Mouse (Mus musculus): Measurements from ENCODE around the gene Alox12b. TPM values are rescaled to one million over a fixed set of nuclear protein-coding genes. Genes with fewer than 3 reads are reported as not detected.

Gene Alox12b
- polyA plus RNA-seq, 1 experiment from 2014 or later = 0.53 TPM

GRCm38 (mm10) chr11:69126706-69127095, 30.1 kb upstream of the Alox12b start:
- Histone ChIP-seq H3K27me3 (ENCODE audit: control insufficient read depth, insufficient read depth, low read depth, low read length) (no peaks in the 10 kb centered on the region; the same call in 1 of the 2 replicates), H3K4me1 (ENCODE audit: control insufficient read depth, insufficient read depth, low read length) (peaks cover 8% of the 10 kb centered on the region; the same call in 1 of the 2 replicates), H3K4me3 (ENCODE audit: low read depth, low read length) (peak overlapping the region; percentile 64), H3K36me3 (ENCODE audit: control insufficient read depth, insufficient read depth, low read length) (no peaks in the 10 kb centered on the region), H3K27ac (ENCODE audit: low read length) (no peak overlapping the region), H3K4me2 (ENCODE audit: low read length) (peak overlapping the region; percentile 79), H3K9me3 (replicated peaks; ENCODE audit: control insufficient read depth, low read length, poor library complexity, severe bottlenecking) (no peaks in the 10 kb centered on the region), H3K9ac (ENCODE audit: low read depth, low read length) (peak overlapping the region; percentile 64)
- WGBS = 33% methylated on average over 2 of the region's 2 CpGs
- ATAC-seq = no peak

GRCm38 (mm10) chr11:69128426-69129122, 28.2 kb upstream of the Alox12b start:
- WGBS = 77% methylated on average over 8 of the region's 8 CpGs

GRCm38 (mm10) chr11:69133566-69133922, 23.2 kb upstream of the Alox12b start:
- peak; percentile 57; the same call in 1 of the 2 replicates for ATAC-seq
- H3K27me3 ChIP-seq (ENCODE audit: control insufficient read depth, insufficient read depth, low read depth, low read length) = no peaks in the 10 kb centered on the region; the same call in 1 of the 2 replicates
- no peaks in the 10 kb centered on the region for H3K9me3 ChIP-seq (replicated peaks; ENCODE audit: control insufficient read depth, low read length, poor library complexity, severe bottlenecking)
- H3K4me1 ChIP-seq (ENCODE audit: control insufficient read depth, insufficient read depth, low read length) = peaks cover 5% of the 10 kb centered on the region; the same call in 1 of the 2 replicates
- no peaks in the 10 kb centered on the region for H3K36me3 ChIP-seq (ENCODE audit: control insufficient read depth, insufficient read depth, low read length)
- H3K4me2 ChIP-seq (ENCODE audit: low read length) = peak overlapping the region; percentile 77
- peak overlapping the region; percentile 68; the same call in 1 of the 2 replicates for H3K9ac ChIP-seq (ENCODE audit: low read depth, low read length)
- WGBS = 16% methylated on average over 5 of the region's 5 CpGs
- H3K27ac ChIP-seq (ENCODE audit: low read length) = no peak overlapping the region
- peak overlapping the region; percentile 45 for H3K4me3 ChIP-seq (ENCODE audit: low read depth, low read length)

More at GRCm38 (mm10) chr11:69128426-69129122, 28.2 kb upstream of the Alox12b start:
- Histone ChIP-seq H3K4me3 (ENCODE audit: low read depth, low read length) (no peak overlapping the region), H3K27ac (ENCODE audit: low read length) (no peak overlapping the region), H3K27me3 (ENCODE audit: control insufficient read depth, insufficient read depth, low read depth, low read length) (no peaks in the 10 kb centered on the region; the same call in 1 of the 2 replicates), H3K4me2 (ENCODE audit: low read length) (no peak overlapping the region), H3K4me1 (ENCODE audit: control insufficient read depth, insufficient read depth, low read length) (peaks cover 8% of the 10 kb centered on the region; the same call in 1 of the 2 replicates), H3K9me3 (replicated peaks; ENCODE audit: control insufficient read depth, low read length, poor library complexity, severe bottlenecking) (no peaks in the 10 kb centered on the region), H3K9ac (ENCODE audit: low read depth, low read length) (no peak overlapping the region), H3K36me3 (ENCODE audit: control insufficient read depth, insufficient read depth, low read length) (no peaks in the 10 kb centered on the region)
- ATAC-seq = no peak

- Histone ChIP-seq H3K4me2 (ENCODE audit: low read length) (peak overlapping the region; percentile 77), H3K4me3 (ENCODE audit: low read depth, low read length) (peak overlapping the region; percentile 45), H3K27ac (ENCODE audit: low read length) (peak overlapping the region; percentile 66; the same call in 1 of the 2 replicates), H3K4me1 (ENCODE audit: control insufficient read depth, insufficient read depth, low read length) (peaks cover 5% of the 10 kb centered on the region; the same call in 1 of the 2 replicates), H3K36me3 (ENCODE audit: control insufficient read depth, insufficient read depth, low read length) (no peaks in the 10 kb centered on the region), H3K9me3 (replicated peaks; ENCODE audit: control insufficient read depth, low read length, poor library complexity, severe bottlenecking) (no peaks in the 10 kb centered on the region), H3K9ac (ENCODE audit: low read depth, low read length) (peak overlapping the region; percentile 68), H3K27me3 (ENCODE audit: control insufficient read depth, insufficient read depth, low read depth, low read length) (no peaks in the 10 kb centered on the region; the same call in 1 of the 2 replicates)
- ATAC-seq = peak; percentile 80
- WGBS = 2% methylated on average over 34 of the region's 34 CpGs
These were observed 22.7 kb upstream of the Alox12b start for GRCm38 (mm10) chr11:69133923-69134621.

GRCm38 (mm10) chr11:69134622-69134968, 22.2 kb upstream of the Alox12b start:
- Histone ChIP-seq H3K4me2 (ENCODE audit: low read length) (peak overlapping the region; percentile 77), H3K9ac (ENCODE audit: low read depth, low read length) (peak overlapping the region; percentile 68), H3K9me3 (replicated peaks; ENCODE audit: control insufficient read depth, low read length, poor library complexity, severe bottlenecking) (no peaks in the 10 kb centered on the region), H3K4me3 (ENCODE audit: low read depth, low read length) (peak overlapping the region; percentile 45), H3K36me3 (ENCODE audit: control insufficient read depth, insufficient read depth, low read length) (no peaks in the 10 kb centered on the region), H3K27ac (ENCODE audit: low read length) (no peak overlapping the region), H3K27me3 (ENCODE audit: control insufficient read depth, insufficient read depth, low read depth, low read length) (no peaks in the 10 kb centered on the region; the same call in 1 of the 2 replicates), H3K4me1 (ENCODE audit: control insufficient read depth, insufficient read depth, low read length) (peaks cover 5% of the 10 kb centered on the region; the same call in 1 of the 2 replicates)
- 27% methylated on average over 8 of the region's 8 CpGs for WGBS
- 0 out of 2 replicates have a peak, but pooled peaks have one; percentile 19 for ATAC-seq

- no peak overlapping the region for H3K4me2 ChIP-seq (ENCODE audit: low read length)
- no peak for ATAC-seq
- no peaks in the 10 kb centered on the region for H3K36me3 ChIP-seq (ENCODE audit: control insufficient read depth, insufficient read depth, low read length)
- peaks cover 5% of the 10 kb centered on the region; the same call in 1 of the 2 replicates for H3K4me1 ChIP-seq (ENCODE audit: control insufficient read depth, insufficient read depth, low read length)
- no peaks in the 10 kb centered on the region; the same call in 1 of the 2 replicates for H3K27me3 ChIP-seq (ENCODE audit: control insufficient read depth, insufficient read depth, low read depth, low read length)
- WGBS = 96% methylated on average over 6 of the region's 6 CpGs
- H3K27ac ChIP-seq (ENCODE audit: low read length) = no peak overlapping the region
- H3K9me3 ChIP-seq (replicated peaks; ENCODE audit: control insufficient read depth, low read length, poor library complexity, severe bottlenecking) = no peaks in the 10 kb centered on the region
- H3K4me3 ChIP-seq (ENCODE audit: low read depth, low read length) = no peak overlapping the region
- H3K9ac ChIP-seq (ENCODE audit: low read depth, low read length) = no peak overlapping the region
These were observed 21.4 kb upstream of the Alox12b start for GRCm38 (mm10) chr11:69135361-69135760.

- Histone ChIP-seq H3K27ac (ENCODE audit: low read length) (no peak overlapping the region), H3K27me3 (ENCODE audit: control insufficient read depth, insufficient read depth, low read depth, low read length) (no peaks in the 10 kb centered on the region), H3K4me3 (ENCODE audit: low read depth, low read length) (no peak overlapping the region), H3K4me2 (ENCODE audit: low read length) (no peak overlapping the region), H3K9ac (ENCODE audit: low read depth, low read length) (no peak overlapping the region), H3K4me1 (ENCODE audit: control insufficient read depth, insufficient read depth, low read length) (no peaks in the 10 kb centered on the region), H3K9me3 (replicated peaks; ENCODE audit: control insufficient read depth, low read length, poor library complexity, severe bottlenecking) (no peaks in the 10 kb centered on the region), H3K36me3 (ENCODE audit: control insufficient read depth, insufficient read depth, low read length) (no peaks in the 10 kb centered on the region)
- ATAC-seq = no peak
- WGBS = 69% methylated on average over 7 of the region's 7 CpGs
These were observed 9.2 kb upstream of the Alox12b start for GRCm38 (mm10) chr11:69147546-69147945.

GRCm38 (mm10) chr11:69148451-69148960, 8.3 kb upstream of the Alox12b start:
- Histone ChIP-seq H3K4me3 (ENCODE audit: low read depth, low read length) (no peak overlapping the region), H3K4me2 (ENCODE audit: low read length) (no peak overlapping the region), H3K9ac (ENCODE audit: low read depth, low read length) (no peak overlapping the region), H3K9me3 (replicated peaks; ENCODE audit: control insufficient read depth, low read length, poor library complexity, severe bottlenecking) (no peaks in the 10 kb centered on the region), H3K4me1 (ENCODE audit: control insufficient read depth, insufficient read depth, low read length) (no peaks in the 10 kb centered on the region), H3K36me3 (ENCODE audit: control insufficient read depth, insufficient read depth, low read length) (no peaks in the 10 kb centered on the region), H3K27ac (ENCODE audit: low read length) (no peak overlapping the region), H3K27me3 (ENCODE audit: control insufficient read depth, insufficient read depth, low read depth, low read length) (no peaks in the 10 kb centered on the region)
- WGBS = 88% methylated on average over 5 of the region's 5 CpGs
- ATAC-seq = no peak

- 75% methylated on average over 6 of the region's 6 CpGs for WGBS
- no peak for ATAC-seq
- Histone ChIP-seq H3K9me3 (replicated peaks; ENCODE audit: control insufficient read depth, low read length, poor library complexity, severe bottlenecking) (no peaks in the 10 kb centered on the region), H3K36me3 (ENCODE audit: control insufficient read depth, insufficient read depth, low read length) (no peaks in the 10 kb centered on the region), H3K9ac (ENCODE audit: low read depth, low read length) (no peak overlapping the region), H3K4me1 (ENCODE audit: control insufficient read depth, insufficient read depth, low read length) (no peaks in the 10 kb centered on the region), H3K27ac (ENCODE audit: low read length) (no peak overlapping the region), H3K27me3 (ENCODE audit: control insufficient read depth, insufficient read depth, low read depth, low read length) (no peaks in the 10 kb centered on the region), H3K4me3 (ENCODE audit: low read depth, low read length) (no peak overlapping the region), H3K4me2 (ENCODE audit: low read length) (no peak overlapping the region)
These were observed 7.1 kb upstream of the Alox12b start for GRCm38 (mm10) chr11:69149728-69150127.
